Mouse (Mus musculus) testis, adult 2 months (tissue): ENCODE measurements around the gene AI661453.

Experiments used
- CTCF ChIP-seq: fragments of 200-500 bp; IDR thresholded peaks from 2 replicates; pipeline ENCODE4 v1.5.1; 2012; ENCODE audit warnings: low read depth, mild to moderate bottlenecking, inconsistent platforms, low read length, moderate library complexity; ENCODE audit not compliant: control insufficient read depth, insufficient read depth, insufficient replicate concordance
- POLR2A ChIP-seq: fragments of 200-500 bp; IDR thresholded peaks from 2 replicates; pipeline ENCODE4 v1.6.1; 2012; ENCODE audit warnings: low read depth, mild to moderate bottlenecking, inconsistent platforms, low read length, moderate library complexity; ENCODE audit not compliant: control insufficient read depth

DNA sequence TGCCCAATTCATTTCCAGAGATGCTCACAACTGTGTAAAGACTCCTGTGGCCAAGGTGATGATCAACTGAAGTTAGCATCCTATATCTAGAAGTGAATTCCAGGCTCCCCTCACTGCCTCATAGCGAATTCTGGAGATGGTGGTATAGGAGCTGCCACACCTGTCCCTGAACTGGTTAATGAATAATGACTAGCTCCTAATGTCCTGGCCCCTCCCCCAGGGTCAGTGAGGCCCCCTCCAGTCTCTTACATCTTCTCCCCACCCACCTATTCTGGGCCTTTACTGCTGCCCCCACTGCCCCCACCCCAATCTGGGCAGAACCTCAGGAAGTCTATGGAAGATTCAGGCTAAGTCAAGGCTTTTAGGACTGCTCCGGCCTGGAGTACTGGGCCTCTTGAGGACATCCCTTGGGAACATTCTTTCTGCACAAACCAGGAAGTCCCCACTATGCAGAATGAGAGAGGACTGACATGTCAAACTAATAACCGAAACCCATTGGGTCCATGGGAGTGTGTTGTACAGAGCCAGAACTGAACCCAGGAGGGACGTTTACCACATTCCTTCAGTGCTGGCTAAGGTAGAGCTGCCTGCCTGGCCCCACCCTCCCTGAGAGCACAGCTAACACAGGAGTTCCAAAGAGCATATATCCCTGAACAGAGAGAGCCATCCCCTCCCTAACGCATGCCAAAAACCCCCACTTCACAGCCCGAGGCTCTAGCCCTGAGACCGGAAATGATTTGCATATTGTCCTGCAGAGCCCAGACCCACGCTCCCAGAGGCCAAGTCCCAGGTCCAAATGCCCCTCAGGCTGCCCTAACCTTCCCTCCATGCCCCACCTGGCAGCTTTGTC lies 12.3 kb downstream of the AI661453 start:
- TF ChIP-seq CTCF (no peak), POLR2A (no peak)
